Mouse (Mus musculus): Measurements from ENCODE around the gene Traf7.

Traf7 gene

GRCm38 (mm10) chr17:24527723-24528559 is at the start of gene Traf7:
Traf7 (minus strand) TSS chr17:24527938.
- DNase-seq (ENCODE audit: low spot score), result peak; percentile 85

DNA sequence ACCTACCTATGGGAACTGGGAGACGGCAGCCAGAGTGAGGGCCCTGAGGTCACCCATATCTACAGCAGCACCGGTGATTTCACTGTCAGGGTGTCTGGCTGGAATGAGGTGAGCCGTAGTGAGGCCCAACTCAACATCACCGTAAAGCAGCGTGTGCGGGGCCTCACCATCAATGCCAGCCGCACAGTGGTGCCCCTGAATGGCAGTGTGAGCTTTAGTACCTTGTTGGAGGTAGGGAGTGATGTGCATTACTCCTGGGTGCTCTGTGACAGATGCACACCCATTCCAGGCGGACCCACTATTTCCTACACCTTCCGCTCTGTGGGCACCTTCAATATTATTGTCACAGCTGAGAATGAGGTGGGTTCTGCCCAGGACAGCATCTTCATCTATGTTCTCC is 46.1 kb upstream of the Traf7 start:
- no peak for DNase-seq (ENCODE audit: low spot score)

- no peak for DNase-seq (ENCODE audit: low spot score)
Observed at GRCm38 (mm10) chr17:24572651-24573245, 45.0 kb upstream of the Traf7 start.

- no peak for DNase-seq (ENCODE audit: low spot score)
Observed at GRCm38 (mm10) chr17:24569837-24570236, 42.1 kb upstream of the Traf7 start.

GRCm38 (mm10) chr17:24567034-24567779 is 39.5 kb upstream of the Traf7 start:
- peak; percentile 34 for DNase-seq (ENCODE audit: low spot score)

DNA sequence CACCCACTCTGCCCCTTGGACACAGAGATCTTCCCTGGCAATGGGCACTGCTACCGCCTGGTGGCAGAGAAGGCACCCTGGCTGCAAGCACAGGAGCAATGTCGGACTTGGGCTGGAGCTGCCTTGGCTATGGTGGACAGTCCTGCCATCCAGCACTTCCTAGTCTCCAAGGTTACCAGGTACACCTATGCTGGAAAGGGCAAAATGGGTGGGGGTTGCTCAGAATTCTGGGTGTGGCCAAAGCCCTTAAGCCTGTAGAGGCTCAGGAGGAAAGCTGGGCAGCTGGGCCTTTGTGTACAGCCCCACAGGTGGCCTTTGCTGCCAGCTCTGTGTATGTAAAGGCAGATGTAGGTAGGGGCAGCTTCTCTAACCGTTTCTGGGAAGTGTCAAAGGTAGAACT is 38.1 kb upstream of the Traf7 start:
- DNase-seq (ENCODE audit: low spot score), result no peak

DNA sequence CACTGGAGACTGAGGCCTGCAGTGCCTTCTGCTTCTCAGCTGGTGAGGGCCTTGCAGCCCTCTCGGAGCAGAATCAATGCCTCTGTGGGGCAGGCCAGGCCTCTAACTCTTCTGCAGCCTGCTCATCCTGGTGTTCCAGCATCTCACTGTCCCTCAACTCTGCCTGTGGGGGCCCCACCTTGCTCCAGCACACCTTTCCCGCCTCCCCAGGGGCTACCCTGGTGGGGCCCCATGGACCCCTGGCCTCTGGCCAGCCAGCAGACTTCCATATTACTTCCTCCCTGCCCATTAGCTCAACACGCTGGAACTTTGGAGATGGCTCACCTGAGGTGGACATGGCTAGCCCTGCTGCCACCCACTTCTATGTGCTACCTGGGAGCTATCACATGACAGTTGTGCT is 37.4 kb upstream of the Traf7 start:
- no peak for DNase-seq (ENCODE audit: low spot score)

GRCm38 (mm10) chr17:24564422-24564821 is 36.7 kb upstream of the Traf7 start:
- DNase-seq (ENCODE audit: low spot score), result no peak

- DNase-seq (ENCODE audit: low spot score), result no peak
Observed at GRCm38 (mm10) chr17:24563638-24564037, 35.9 kb upstream of the Traf7 start.

DNA sequence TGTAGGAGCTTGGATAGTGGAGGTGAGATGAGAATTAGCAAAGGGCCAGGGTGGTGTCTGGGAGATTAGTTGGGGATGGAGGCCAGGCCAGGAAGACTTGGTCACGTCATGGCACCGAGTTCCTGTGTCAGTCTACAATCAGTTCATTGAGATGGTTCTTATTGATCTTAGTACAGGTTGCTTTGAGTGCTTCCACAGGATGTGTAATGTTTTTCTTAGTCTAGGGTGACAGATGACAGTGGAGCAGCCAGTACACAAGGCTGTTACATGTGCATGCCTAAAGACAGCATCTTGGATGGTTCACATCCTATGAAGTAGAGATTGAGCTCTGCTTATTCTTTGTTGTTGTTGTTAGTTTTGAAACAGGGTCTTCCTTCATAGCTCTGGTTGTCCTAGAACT is 33.9 kb upstream of the Traf7 start:
- DNase-seq (ENCODE audit: low spot score), result no peak

- no peak for DNase-seq (ENCODE audit: low spot score)
Observed at GRCm38 (mm10) chr17:24560301-24561028, 32.7 kb upstream of the Traf7 start.

GRCm38 (mm10) chr17:24559146-24559545 is 31.4 kb upstream of the Traf7 start:
- DNase-seq (ENCODE audit: low spot score), result no peak

DNA sequence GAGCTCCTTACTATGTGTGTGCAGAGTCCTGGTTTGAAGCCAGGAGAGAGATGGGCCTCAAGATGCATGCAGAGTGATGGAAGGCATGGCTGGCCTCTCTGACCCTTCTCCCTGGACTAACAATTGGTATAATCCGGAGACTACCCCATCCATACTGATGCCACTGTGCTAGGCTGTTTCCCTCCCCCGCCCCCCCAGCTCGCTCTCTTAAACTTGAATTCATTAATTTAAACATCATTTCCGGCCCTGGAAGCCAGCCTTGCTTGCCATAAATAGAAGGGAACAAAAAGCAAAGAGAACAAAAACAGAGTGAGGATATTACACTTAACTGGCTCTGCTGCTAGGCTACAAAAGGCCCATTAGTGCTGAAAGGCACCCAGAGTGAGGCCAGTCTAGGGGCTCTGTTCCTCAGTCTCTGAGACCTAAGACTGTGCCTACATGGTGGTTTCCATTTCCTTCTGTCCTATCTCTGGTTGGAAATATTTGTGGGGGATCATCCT is 30.9 kb upstream of the Traf7 start:
- DNase-seq (ENCODE audit: low spot score), result no peak

DNA sequence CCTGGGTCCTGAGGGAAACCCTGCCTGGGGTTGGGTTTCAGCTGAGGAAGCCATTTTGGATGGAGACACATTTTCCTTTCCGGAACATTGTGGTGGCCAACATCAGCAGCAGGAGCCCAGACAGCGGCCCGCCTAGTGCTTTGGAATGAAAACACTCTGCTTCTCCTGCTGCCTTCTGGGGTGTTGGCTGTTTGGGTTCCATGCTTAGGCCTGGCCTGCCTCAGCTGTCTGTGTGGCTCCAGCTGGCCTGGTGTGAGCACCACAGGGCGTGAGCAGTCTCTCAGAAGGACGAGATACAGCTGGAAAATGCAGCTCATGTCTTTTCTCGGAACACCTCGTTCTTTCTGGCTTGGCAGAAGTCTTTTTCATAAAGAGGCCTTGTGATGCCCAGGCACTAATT is 29.4 kb upstream of the Traf7 start:
- no peak for DNase-seq (ENCODE audit: low spot score)

- no peak for DNase-seq (ENCODE audit: low spot score)
Observed at GRCm38 (mm10) chr17:24551050-24551444, 23.3 kb upstream of the Traf7 start.

DNA sequence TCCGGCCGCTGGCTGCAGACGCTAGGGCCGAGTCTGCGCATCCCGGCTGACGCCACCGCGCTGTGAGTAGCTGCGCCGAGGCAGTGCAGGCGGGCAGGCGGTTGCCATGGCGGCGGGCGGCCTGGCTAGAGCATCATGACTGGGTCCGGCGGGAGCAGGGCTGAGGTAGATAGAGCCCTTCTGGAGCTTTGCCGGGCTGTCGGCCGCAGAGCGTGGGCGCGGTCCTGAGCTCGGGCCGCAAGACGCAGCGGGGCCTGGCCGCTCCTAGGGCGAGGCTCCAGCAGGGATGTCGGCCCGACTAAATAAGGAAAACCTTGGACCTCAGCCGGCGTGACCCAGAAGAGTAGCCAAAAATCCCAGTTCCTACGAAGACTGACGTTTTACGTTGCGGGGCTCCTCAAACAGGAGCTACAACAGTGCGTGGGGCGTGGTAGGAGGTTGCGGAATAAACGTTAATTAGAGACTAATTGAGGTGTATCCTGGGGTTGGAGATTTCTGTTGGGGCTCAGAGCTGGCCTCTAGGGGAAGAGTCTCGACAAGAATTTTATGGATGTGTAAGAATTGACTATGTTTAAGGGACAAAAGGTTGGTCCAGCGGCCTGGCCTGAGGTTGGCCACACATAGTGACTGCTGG is 22.8 kb upstream of the Traf7 start:
- DNase-seq (ENCODE audit: low spot score), result peak; percentile 83

- peak; percentile 100 for DNase-seq (ENCODE audit: low spot score)
Observed at GRCm38 (mm10) chr17:24549618-24550415, 22.1 kb upstream of the Traf7 start, which contains the start of gene Pkd1. Pkd1 (plus strand) TSS chr17:24549834.

DNA sequence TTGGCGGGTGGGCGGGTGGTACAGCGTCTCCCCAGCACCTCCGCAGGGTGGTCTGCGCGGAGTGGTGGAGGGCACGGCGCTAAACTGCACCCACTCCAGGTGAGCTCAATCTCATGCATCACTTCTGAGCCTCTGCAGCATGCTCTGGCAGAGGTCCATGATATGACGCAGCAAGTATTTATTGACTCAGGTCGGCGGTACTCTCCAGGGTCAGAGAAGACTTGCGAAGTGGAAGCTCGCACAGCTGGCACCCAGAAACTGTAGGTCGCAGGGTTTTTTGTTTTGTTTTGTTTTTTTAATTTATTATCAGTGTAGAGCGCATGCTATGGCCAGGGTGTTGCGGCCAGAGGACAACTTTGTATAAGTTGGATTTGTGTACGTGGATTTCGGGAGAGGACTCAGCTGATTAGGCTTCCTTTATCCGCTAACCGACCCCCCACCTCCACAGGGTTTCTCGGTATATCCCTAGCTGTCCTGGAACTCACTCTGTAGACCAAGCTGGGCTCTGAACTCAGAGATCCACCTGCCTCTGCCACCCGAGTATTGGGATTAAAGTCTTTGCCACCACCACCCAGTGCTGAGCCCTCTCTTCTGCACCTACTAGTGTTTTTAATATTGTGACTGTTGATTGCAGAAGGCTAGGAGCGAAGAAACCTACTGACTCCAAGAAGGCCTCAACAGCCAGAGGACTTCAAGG is 21.3 kb upstream of the Traf7 start:
- no peak for DNase-seq (ENCODE audit: low spot score)

- DNase-seq (ENCODE audit: low spot score), result no peak
Observed at GRCm38 (mm10) chr17:24548435-24548834, 20.7 kb upstream of the Traf7 start.

DNA sequence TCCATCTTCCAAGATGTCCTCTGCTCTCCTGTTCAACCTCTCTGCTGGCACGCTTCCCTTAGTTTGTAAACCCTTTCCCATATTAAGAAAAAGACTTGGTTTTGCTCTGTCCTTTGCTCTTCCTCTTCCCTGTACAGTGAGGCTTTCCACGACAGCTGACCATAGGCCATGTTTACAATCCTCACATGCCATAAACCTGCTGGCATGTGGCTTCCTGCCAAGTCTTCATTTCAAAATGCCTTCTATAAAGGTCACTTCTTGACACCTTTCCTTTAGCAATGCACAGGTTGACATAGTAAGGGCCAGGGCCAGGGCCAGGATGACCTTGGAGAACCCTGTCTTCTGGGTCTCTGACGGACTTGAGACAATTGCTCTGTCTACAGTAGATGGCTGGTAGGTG is 18.5 kb upstream of the Traf7 start:
- no peak for DNase-seq (ENCODE audit: low spot score)

All from ovary, postnatal 36 days (tissue).